Mouse (Mus musculus) liver, embryonic 14.5 days (tissue): ENCODE measurements around the gene Ccdc92b. TPM values are rescaled to one million over a fixed set of nuclear protein-coding genes. Genes with fewer than 3 reads are reported as not detected.

Experiments used
- ATAC-seq: fragments of 200-750 bp; cut with Nextera tagmentation; 2 replicates; pipeline ENCODE4 v1.8.0; 2017; ENCODE audit warnings: moderate number of reproducible peaks, mild to moderate bottlenecking, moderate library complexity; ENCODE audit not compliant: insufficient read depth
- DNase-seq, 3 experiments: peaks; one replicate each; pipeline ENCODE4 v3.0.0-alpha.2; 2012 to 2013; ENCODE audit warnings: low read depth in 3 of 3, low spot score in 3 of 3
- H3K27ac ChIP-seq: fragments of 300-500 bp; sonication (generic); 2 replicates; pipeline ENCODE4 v1.5.1; 2014; ENCODE audit warnings: moderate library complexity, mild to moderate bottlenecking, control low read depth, inconsistent platforms
- H3K27me3 ChIP-seq: fragments of 300-500 bp; sonication (generic); 2 replicates; pipeline ENCODE4 v1.6.1; 2014; ENCODE audit warnings: mild to moderate bottlenecking, low read length, moderate library complexity; ENCODE audit not compliant: control insufficient read depth, insufficient read depth
- H3K36me3 ChIP-seq: fragments of 300-500 bp; sonication (generic); replicated peaks from 2 replicates; pipeline ENCODE4 v1.6.1; 2014; ENCODE audit warnings: low read depth; ENCODE audit not compliant: control insufficient read depth, insufficient read depth
- H3K4me1 ChIP-seq, 2 experiments: fragments of 200-500 bp in 1 of 2; fragments of 300-500 bp in 1 of 2; sonication (generic) in 1 of 2; replicated peaks; 2 replicates each; pipeline ENCODE4 v1.6.1; 2012 to 2014; ENCODE audit warnings: antibody characterized with exemption in 1 of 2, inconsistent platforms in 1 of 2, low read length in 1 of 2; ENCODE audit not compliant: control insufficient read depth in 2 of 2, insufficient read depth in 2 of 2
- H3K4me2 ChIP-seq: fragments of 300-500 bp; sonication (generic); 2 replicates; pipeline ENCODE4 v1.6.1; 2014; ENCODE audit warnings: low read depth, mild to moderate bottlenecking, control low read depth, moderate library complexity
- H3K4me3 ChIP-seq, 2 experiments: fragments of 200-500 bp in 1 of 2; fragments of 300-500 bp in 1 of 2; sonication (generic) in 1 of 2; 2 replicates each; pipeline ENCODE4 v1.5.1; 2012 to 2014; ENCODE audit warnings: low read depth in 2 of 2, low read length in 2 of 2, mild to moderate bottlenecking in 2 of 2, control low read depth in 1 of 2, inconsistent platforms in 1 of 2, moderate library complexity in 1 of 2; ENCODE audit not compliant: insufficient read depth in 1 of 2
- H3K9ac ChIP-seq: fragments of 300-500 bp; sonication (generic); replicated peaks from 2 replicates; pipeline ENCODE4 v1.6.1; 2014; ENCODE audit warnings: mild to moderate bottlenecking, control low read depth, moderate library complexity
- H3K9me3 ChIP-seq: fragments of 300-500 bp; sonication (generic); 2 replicates; pipeline ENCODE4 v1.6.1; 2016; ENCODE audit warnings: low read length, mixed read lengths; ENCODE audit not compliant: control insufficient read depth
- CTCF ChIP-seq: IDR thresholded peaks from 2 replicates; pipeline ENCODE4 v1.5.1; 2016; ENCODE audit warnings: antibody characterized with exemption, low read depth, control low read depth
- EP300 ChIP-seq: IDR thresholded peaks from 2 replicates; pipeline ENCODE4 v1.6.1; 2016; ENCODE audit warnings: antibody characterized with exemption, low read depth
- WGBS: fragments of 180-500 bp; shearing (Covaris S2); extraction: QIAGEN DNeasy Blood & Tissue Kit; methylation state at CpG from one replicate; pipeline ENCODE4 v1.1.7; 2014; ENCODE audit not compliant: insufficient replicate concordance; 5-methylcytosine and 5-hydroxymethylcytosine counted together
- polyA plus RNA-seq, 2 experiments: library from polyadenylated mRNA; depleted of rRNA in 1 of 2; stranded (reverse) in 1 of 2; unstranded in 1 of 2; fragments of >200 nt; fragmentation: Nextera tagmentation in 1 of 2; extraction: Ambion mirVana in 1 of 2; gene quantifications; 2 replicates each; pipeline versions ENCODE4 v1.2.1 to v1.2.3; 2012 to 2014

The Ccdc92b gene
- polyA plus RNA-seq, 2 experiments = 10.2 to 12.7 TPM

DNA sequence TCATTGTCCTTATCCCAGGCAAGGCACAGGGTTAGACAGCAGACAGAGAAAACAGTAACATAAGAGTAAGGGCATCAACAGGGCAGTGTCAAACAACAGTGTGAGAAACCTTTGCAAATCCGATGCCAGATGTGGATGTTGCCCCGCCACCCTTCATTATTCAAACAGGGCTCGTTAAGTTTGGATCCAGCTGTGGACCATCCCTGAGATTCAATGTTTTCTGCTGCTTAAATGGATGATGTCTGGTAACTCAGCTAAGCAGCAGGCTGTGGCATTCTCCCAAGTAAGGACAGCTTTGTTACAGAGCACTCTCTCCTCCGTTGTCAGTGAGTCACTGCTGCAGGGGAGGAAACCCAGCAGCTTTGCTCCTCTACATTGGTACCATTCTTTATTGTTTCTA is 55.8 kb downstream of the Ccdc92b start:
- WGBS = 78% methylated on average over 4 of the region's 4 CpGs
- no peak overlapping the region for H3K27ac ChIP-seq
- ATAC-seq (no peak), DNase-seq (no peak)
- H3K4me3 ChIP-seq = no peak overlapping the region
- H3K4me1 ChIP-seq = peaks cover 19 to 22% of the 10 kb centered on the region in 2 experiments
- H3K36me3 ChIP-seq = peaks cover 60% of the 10 kb centered on the region
- TF ChIP-seq CTCF (no peak), EP300 (no peak)
- no peak overlapping the region for H3K9ac ChIP-seq
- no peak overlapping the region for H3K4me2 ChIP-seq
- H3K27me3 ChIP-seq = no peaks in the 10 kb centered on the region
- no peaks in the 10 kb centered on the region for H3K9me3 ChIP-seq

Other genes starting within 250 kb of the Ccdc92b start
- 0.95 and 0.98 TPM in 2 replicates for gene Rap1gap2, start 8.7 kb upstream of the Ccdc92b start, polyA plus RNA-seq (2012; rRNA removed)
- 0.56 and 0.71 TPM in 2 replicates for gene Rap1gap2, start 8.7 kb upstream of the Ccdc92b start, polyA plus RNA-seq (2014; fragmentation: Nextera tagmentation; extraction: Ambion mirVana)
- gene Cluh, start 29.9 kb downstream of the Ccdc92b start, polyA plus RNA-seq (2012; rRNA removed) = 28.2 and 29.5 TPM in 2 replicates
- gene Cluh, start 29.9 kb downstream of the Ccdc92b start, polyA plus RNA-seq (2014; fragmentation: Nextera tagmentation; extraction: Ambion mirVana) = 14.3 and 20.3 TPM in 2 replicates
- gene Pafah1b1, start 105.1 kb downstream of the Ccdc92b start, polyA plus RNA-seq (2012; rRNA removed) = 11.1 and 18.2 TPM in 2 replicates
- 42.1 and 43.8 TPM in 2 replicates for gene Pafah1b1, start 105.1 kb downstream of the Ccdc92b start, polyA plus RNA-seq (2014; fragmentation: Nextera tagmentation; extraction: Ambion mirVana)
- gene Mettl16, start 151.2 kb downstream of the Ccdc92b start, polyA plus RNA-seq (2012; rRNA removed) = 3.1 and 9.3 TPM in 2 replicates
- gene Mettl16, start 151.2 kb downstream of the Ccdc92b start, polyA plus RNA-seq (2014; fragmentation: Nextera tagmentation; extraction: Ambion mirVana) = 14.6 and 16.5 TPM in 2 replicates
- 2.5 TPM in 2 replicates for gene Mnt, start 211.3 kb downstream of the Ccdc92b start, polyA plus RNA-seq (2012; rRNA removed)
- 1.0 and 1.2 TPM in 2 replicates for gene Mnt, start 211.3 kb downstream of the Ccdc92b start, polyA plus RNA-seq (2014; fragmentation: Nextera tagmentation; extraction: Ambion mirVana)